Mouse (Mus musculus) forebrain, embryonic 15.5 days (tissue): Measurements from ENCODE around the gene C2cd3. TPM values are rescaled to one million over a fixed set of nuclear protein-coding genes. Genes with fewer than 3 reads are reported as not detected.

Experiments used
- ATAC-seq: fragments of 200-750 bp; cut with Nextera tagmentation; replicated peaks from 2 replicates; pipeline ENCODE4 v1.8.0; 2017; ENCODE audit warnings: mild to moderate bottlenecking, moderate TSS enrichment, moderate library complexity
- H3K27ac ChIP-seq: fragments of 300-500 bp; sonication (generic); replicated peaks from 2 replicates; pipeline ENCODE4 v1.5.1; 2015; ENCODE audit warnings: mild to moderate bottlenecking, inconsistent platforms
- H3K27me3 ChIP-seq: fragments of 300-500 bp; sonication (generic); 2 replicates; pipeline ENCODE4 v1.6.1; 2015; ENCODE audit warnings: inconsistent platforms
- H3K36me3 ChIP-seq: fragments of 300-500 bp; sonication (generic); 2 replicates; pipeline ENCODE4 v1.6.1; 2015; ENCODE audit warnings: mild to moderate bottlenecking, inconsistent platforms
- H3K4me1 ChIP-seq: fragments of 300-500 bp; sonication (generic); 2 replicates; pipeline ENCODE4 v1.6.1; 2015; ENCODE audit warnings: inconsistent platforms
- H3K4me2 ChIP-seq: fragments of 300-500 bp; sonication (generic); replicated peaks from 2 replicates; pipeline ENCODE4 v1.6.1; 2015; ENCODE audit warnings: mild to moderate bottlenecking, inconsistent platforms
- H3K4me3 ChIP-seq: fragments of 300-500 bp; sonication (generic); 2 replicates; pipeline ENCODE4 v1.5.1; 2015; ENCODE audit warnings: mild to moderate bottlenecking, inconsistent platforms
- H3K9ac ChIP-seq: fragments of 300-500 bp; sonication (generic); replicated peaks from 2 replicates; pipeline ENCODE4 v1.6.1; 2015; ENCODE audit warnings: mild to moderate bottlenecking, inconsistent platforms
- H3K9me3 ChIP-seq: fragments of 300-500 bp; sonication (generic); 2 replicates; pipeline ENCODE4 v1.6.1; 2016; ENCODE audit warnings: inconsistent platforms
- WGBS: fragments of 180-500 bp; shearing (Covaris S2); methylation state at CpG from one replicate; pipeline ENCODE4 v1.1.7; 2015; ENCODE audit warnings: mixed read lengths; 5-methylcytosine and 5-hydroxymethylcytosine counted together
- polyA plus RNA-seq: library from polyadenylated mRNA; unstranded; fragments of >200 nt; fragmentation: Nextera tagmentation; extraction: Ambion mirVana; gene quantifications from 2 replicates; pipeline ENCODE4 v1.2.1, GENCODE M21; 2015

The C2cd3 gene
- polyA plus RNA-seq, 1 experiment from 2014 or later = 28.8 TPM

DNA sequence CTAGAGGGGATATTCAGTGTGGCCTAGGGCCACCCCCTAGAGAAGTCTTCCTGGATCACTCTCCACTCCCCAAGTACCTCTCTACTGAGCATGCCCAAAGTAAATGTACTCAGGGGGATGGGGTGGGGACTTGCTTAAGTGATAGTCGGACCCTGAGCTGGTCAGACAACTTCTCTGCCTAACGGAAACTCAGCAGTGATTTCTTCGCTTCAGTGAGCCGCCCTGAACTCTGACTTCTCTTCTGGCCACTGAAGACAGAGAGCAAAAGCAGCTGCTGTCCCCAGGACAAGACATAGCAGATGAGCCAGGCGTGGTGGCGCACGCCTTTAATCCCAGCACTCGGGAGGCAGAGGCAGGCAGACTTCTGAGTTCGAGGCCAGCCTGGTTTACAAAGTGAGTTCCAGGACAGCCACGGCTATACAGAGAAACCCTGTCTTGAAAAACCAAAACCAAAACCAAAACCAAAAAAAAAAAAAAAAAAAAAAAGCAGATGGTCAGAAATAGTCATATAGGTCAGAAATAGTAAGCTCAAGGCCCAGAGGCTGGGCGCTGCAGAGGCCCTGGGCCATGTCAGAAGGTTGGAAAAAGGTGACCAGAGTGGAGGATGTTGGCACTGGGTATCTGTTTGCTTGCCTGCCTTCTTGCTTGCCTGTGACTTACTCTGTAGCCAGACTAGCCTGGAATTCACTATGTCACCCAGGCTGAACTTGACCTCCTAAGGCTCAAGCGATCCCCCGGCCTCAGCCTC is 132.9 kb downstream of the C2cd3 start:
- no peak for ATAC-seq
- no peak overlapping the region for H3K4me3 ChIP-seq
- H3K9ac ChIP-seq = no peak overlapping the region
- no peaks in the 10 kb centered on the region for H3K36me3 ChIP-seq
- H3K27me3 ChIP-seq = no peaks in the 10 kb centered on the region
- no peaks in the 10 kb centered on the region for H3K4me1 ChIP-seq
- no peak overlapping the region for H3K4me2 ChIP-seq
- H3K9me3 ChIP-seq = no peaks in the 10 kb centered on the region
- no peak overlapping the region for H3K27ac ChIP-seq
- WGBS = 87% methylated on average over 13 of the region's 13 CpGs

DNA sequence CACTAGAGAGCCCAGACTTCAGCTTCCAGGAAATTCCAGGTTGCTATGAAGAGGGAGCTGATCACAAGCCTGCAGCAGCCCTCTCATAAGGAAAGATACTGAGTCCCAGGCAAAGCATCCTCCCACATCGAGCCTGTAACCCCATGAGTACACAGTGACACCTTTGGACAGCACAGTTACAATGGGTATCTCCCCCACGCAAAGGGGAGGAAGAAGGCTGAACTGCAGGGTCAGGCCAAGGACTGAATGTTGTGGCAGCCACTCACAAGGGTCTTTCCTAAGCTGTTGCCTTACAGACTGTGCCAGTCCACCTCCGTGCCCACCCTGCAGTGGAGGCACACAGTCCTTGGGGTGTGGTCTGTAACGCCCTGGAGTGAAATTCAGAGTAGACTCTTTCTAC is 134.5 kb downstream of the C2cd3 start:
- H3K4me3 ChIP-seq = no peak overlapping the region
- H3K9me3 ChIP-seq = no peaks in the 10 kb centered on the region
- H3K9ac ChIP-seq = no peak overlapping the region
- no peak overlapping the region for H3K27ac ChIP-seq
- H3K36me3 ChIP-seq = no peaks in the 10 kb centered on the region
- no peaks in the 10 kb centered on the region for H3K27me3 ChIP-seq
- WGBS = 69% methylated on average over 4 of the region's 4 CpGs
- no peaks in the 10 kb centered on the region for H3K4me1 ChIP-seq
- H3K4me2 ChIP-seq = no peak overlapping the region
- ATAC-seq = no peak

DNA sequence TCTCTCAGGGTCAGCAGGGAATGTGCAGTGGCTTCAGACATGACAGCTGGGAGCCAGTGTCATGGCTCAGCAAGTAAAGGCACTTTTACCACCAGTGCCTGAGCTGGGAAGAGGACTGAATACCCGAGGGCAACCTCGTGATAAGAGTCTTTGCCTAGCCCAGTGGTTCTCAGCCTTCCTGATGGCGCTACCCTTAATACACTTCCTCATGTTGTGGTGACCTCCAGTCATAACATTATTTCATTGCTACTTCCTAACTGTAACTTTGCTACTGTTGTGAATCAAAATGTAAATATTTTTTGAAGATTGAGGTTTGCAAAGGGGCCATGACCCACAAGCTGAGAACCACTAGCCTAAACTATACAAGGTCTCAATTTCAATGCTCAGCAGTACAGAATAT is 136.6 kb downstream of the C2cd3 start:
- no peak overlapping the region for H3K27ac ChIP-seq
- no peaks in the 10 kb centered on the region for H3K27me3 ChIP-seq
- H3K4me3 ChIP-seq = no peak overlapping the region
- H3K4me1 ChIP-seq = no peaks in the 10 kb centered on the region
- no peaks in the 10 kb centered on the region for H3K36me3 ChIP-seq
- H3K9me3 ChIP-seq = no peaks in the 10 kb centered on the region
- 86% methylated on average over 3 of the region's 3 CpGs for WGBS
- no peak overlapping the region for H3K4me2 ChIP-seq
- H3K9ac ChIP-seq = no peak overlapping the region
- no peak for ATAC-seq

GRCm38 (mm10) chr7:100511602-100512001 is 139.6 kb downstream of the C2cd3 start:
- Histone ChIP-seq H3K9ac (no peak overlapping the region), H3K27ac (no peak overlapping the region), H3K36me3 (no peaks in the 10 kb centered on the region), H3K4me2 (no peak overlapping the region), H3K4me3 (no peak overlapping the region), H3K4me1 (no peaks in the 10 kb centered on the region), H3K27me3 (no peaks in the 10 kb centered on the region), H3K9me3 (no peaks in the 10 kb centered on the region)
- WGBS = 84% methylated on average over 8 of the region's 8 CpGs
- no peak for ATAC-seq

DNA sequence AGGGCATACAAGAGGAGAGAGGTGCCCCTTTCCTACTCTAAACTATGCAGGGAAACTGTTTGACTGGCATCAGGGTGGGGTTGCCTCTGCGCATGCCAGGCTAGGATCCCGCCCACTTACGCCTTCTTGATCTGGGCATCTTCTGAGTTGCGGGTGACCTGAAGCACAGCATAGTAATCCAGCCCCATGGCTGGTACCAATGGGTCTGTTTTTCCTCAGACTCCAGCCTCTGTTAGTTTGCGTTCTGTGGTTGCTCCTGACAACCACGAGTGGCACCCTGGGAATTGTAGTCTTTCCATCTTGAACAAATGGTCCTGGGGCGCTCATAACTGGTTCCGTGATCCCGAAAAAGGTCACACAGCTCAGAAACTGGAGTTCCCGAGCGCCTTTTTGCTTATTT is 142.5 kb downstream of the C2cd3 start, which contains the start of gene Dnajb13:
Gene Dnajb13, minus strand, starts transcription at position 388 of the 400 bp plus-strand sequence.
- no peak within 1 kb of the TSS for H3K9ac ChIP-seq
- H3K36me3 ChIP-seq = no peaks in the 10 kb centered on the region
- H3K9me3 ChIP-seq = no peaks in the 10 kb centered on the region
- no peak within 1 kb of the TSS for H3K4me2 ChIP-seq
- H3K4me1 ChIP-seq = no peaks in the 10 kb centered on the region
- 51% methylated on average over 11 of the region's 11 CpGs for WGBS
- H3K27ac ChIP-seq = no peak within 1 kb of the TSS
- ATAC-seq = peak; percentile 64; the same call in 1 of the 2 replicates
- no peaks in the 10 kb centered on the region for H3K27me3 ChIP-seq
- H3K4me3 ChIP-seq = no peak within 1 kb of the TSS

Other genes starting within 250 kb of the C2cd3 start
- gene Lipt2, start 213.0 kb upstream of the C2cd3 start, polyA plus RNA-seq = 17.8 and 21.4 TPM in 2 replicates
- gene Kcne3, start 195.7 kb upstream of the C2cd3 start, polyA plus RNA-seq = 0.66 and 1.0 TPM in 2 replicates
- 13.5 and 14.5 TPM in 2 replicates for gene Pgm2l1, start 144.8 kb upstream of the C2cd3 start, polyA plus RNA-seq
- 2.4 and 2.7 TPM in 2 replicates for gene P4ha3, start 86.7 kb upstream of the C2cd3 start, polyA plus RNA-seq
- gene Ppme1, start 74 bp downstream of the C2cd3 start, polyA plus RNA-seq = 145 and 155 TPM in 2 replicates
- gene Ucp3, start 100.8 kb downstream of the C2cd3 start, polyA plus RNA-seq = not detected in 2 replicates
- 47.4 and 48.4 TPM in 2 replicates for gene Ucp2, start 121.1 kb downstream of the C2cd3 start, polyA plus RNA-seq
- gene Dnajb13, start 142.7 kb downstream of the C2cd3 start, polyA plus RNA-seq = 2.6 and 4.9 TPM in 2 replicates
- 14.1 and 14.9 TPM in 2 replicates for gene Coa4, start 164.8 kb downstream of the C2cd3 start, polyA plus RNA-seq
- 194 and 207 TPM in 2 replicates for gene Rab6a, start 235.2 kb downstream of the C2cd3 start, polyA plus RNA-seq
- gene Mrpl48, start 236.1 kb downstream of the C2cd3 start, polyA plus RNA-seq = 74.9 and 76.3 TPM in 2 replicates